Mouse (Mus musculus): ENCODE measurements at regions not wholly inside any gene's neighbourhood (a gene's known extent, or its start where the extent isn't known, plus 50 kb on each side); places are given as distances from the start of the nearest gene placed in this dataset.

GRCm38 (mm10) chr4:9935949-9936348, 938.3 kb upstream of the 2610301B20Rik start:
- no peak overlapping the region for H3K9ac ChIP-seq (replicated peaks; ENCODE audit: low read depth, low read length)
- H3K27me3 ChIP-seq (ENCODE audit: control insufficient read depth, insufficient read depth, low read length), result no peaks in the 10 kb centered on the region
- no peak overlapping the region for H3K4me3 ChIP-seq (ENCODE audit: low read depth, low read length)
- no peak overlapping the region for H3K4me2 ChIP-seq (ENCODE audit: low read depth, low read length)
- no peak for ATAC-seq (ENCODE audit: low read depth)
- no peaks in the 10 kb centered on the region for H3K9me3 ChIP-seq (ENCODE audit: control insufficient read depth, low read length)
- WGBS, result 52% methylated on average over 3 of the region's 3 CpGs
- no peaks in the 10 kb centered on the region for H3K4me1 ChIP-seq (ENCODE audit: control insufficient read depth, insufficient read depth, low read length)
- H3K27ac ChIP-seq (ENCODE audit: low read depth, low read length), result no peak overlapping the region
- no peaks in the 10 kb centered on the region for H3K36me3 ChIP-seq (ENCODE audit: control insufficient read depth, insufficient read depth, low read length)

- Histone ChIP-seq H3K27me3 (ENCODE audit: control insufficient read depth, insufficient read depth, low read length) (no peaks in the 10 kb centered on the region), H3K9ac (replicated peaks; ENCODE audit: low read depth, low read length) (no peak overlapping the region), H3K4me1 (ENCODE audit: control insufficient read depth, insufficient read depth, low read length) (no peaks in the 10 kb centered on the region), H3K4me3 (ENCODE audit: low read depth, low read length) (no peak overlapping the region), H3K9me3 (ENCODE audit: control insufficient read depth, low read length) (no peaks in the 10 kb centered on the region), H3K36me3 (ENCODE audit: control insufficient read depth, insufficient read depth, low read length) (no peaks in the 10 kb centered on the region), H3K27ac (ENCODE audit: low read depth, low read length) (no peak overlapping the region), H3K4me2 (ENCODE audit: low read depth, low read length) (no peak overlapping the region)
- 88% methylated on average over 4 of the region's 4 CpGs for WGBS
- no peak for ATAC-seq (ENCODE audit: low read depth)
These were observed 922.9 kb upstream of the 2610301B20Rik start for GRCm38 (mm10) chr4:9951441-9951840.

GRCm38 (mm10) chr4:9974631-9975030, 899.7 kb upstream of the 2610301B20Rik start:
- no peaks in the 10 kb centered on the region for H3K27me3 ChIP-seq (ENCODE audit: control insufficient read depth, insufficient read depth, low read length)
- no peaks in the 10 kb centered on the region for H3K36me3 ChIP-seq (ENCODE audit: control insufficient read depth, insufficient read depth, low read length)
- H3K4me2 ChIP-seq (ENCODE audit: low read depth, low read length), result no peak overlapping the region
- H3K4me1 ChIP-seq (ENCODE audit: control insufficient read depth, insufficient read depth, low read length), result no peaks in the 10 kb centered on the region
- ATAC-seq (ENCODE audit: low read depth), result no peak
- H3K9me3 ChIP-seq (ENCODE audit: control insufficient read depth, low read length), result no peaks in the 10 kb centered on the region
- H3K4me3 ChIP-seq (ENCODE audit: low read depth, low read length), result no peak overlapping the region
- H3K27ac ChIP-seq (ENCODE audit: low read depth, low read length), result no peak overlapping the region
- H3K9ac ChIP-seq (replicated peaks; ENCODE audit: low read depth, low read length), result no peak overlapping the region

GRCm38 (mm10) chr4:9981354-9982040, 892.8 kb upstream of the 2610301B20Rik start:
- no peak overlapping the region for H3K9ac ChIP-seq (replicated peaks; ENCODE audit: low read depth, low read length)
- 86% methylated on average over 3 of the region's 3 CpGs for WGBS
- no peaks in the 10 kb centered on the region for H3K4me1 ChIP-seq (ENCODE audit: control insufficient read depth, insufficient read depth, low read length)

GRCm38 (mm10) chr4:9982786-9983525, 891.3 kb upstream of the 2610301B20Rik start:
- Histone ChIP-seq H3K36me3 (ENCODE audit: control insufficient read depth, insufficient read depth, low read length) (no peaks in the 10 kb centered on the region), H3K4me3 (ENCODE audit: low read depth, low read length) (no peak overlapping the region), H3K27me3 (ENCODE audit: control insufficient read depth, insufficient read depth, low read length) (no peaks in the 10 kb centered on the region), H3K4me1 (ENCODE audit: control insufficient read depth, insufficient read depth, low read length) (no peaks in the 10 kb centered on the region), H3K27ac (ENCODE audit: low read depth, low read length) (no peak overlapping the region), H3K9me3 (ENCODE audit: control insufficient read depth, low read length) (no peaks in the 10 kb centered on the region), H3K4me2 (ENCODE audit: low read depth, low read length) (no peak overlapping the region), H3K9ac (replicated peaks; ENCODE audit: low read depth, low read length) (no peak overlapping the region)
- 84% methylated on average over 7 of the region's 7 CpGs for WGBS
- ATAC-seq (ENCODE audit: low read depth), result no peak

More at GRCm38 (mm10) chr4:9981354-9982040, 892.8 kb upstream of the 2610301B20Rik start:
- no peak overlapping the region for H3K4me2 ChIP-seq (ENCODE audit: low read depth, low read length)
- H3K4me3 ChIP-seq (ENCODE audit: low read depth, low read length), result no peak overlapping the region
- ATAC-seq (ENCODE audit: low read depth), result no peak
- no peaks in the 10 kb centered on the region for H3K27me3 ChIP-seq (ENCODE audit: control insufficient read depth, insufficient read depth, low read length)
- H3K36me3 ChIP-seq (ENCODE audit: control insufficient read depth, insufficient read depth, low read length), result no peaks in the 10 kb centered on the region
- no peaks in the 10 kb centered on the region for H3K9me3 ChIP-seq (ENCODE audit: control insufficient read depth, low read length)
- H3K27ac ChIP-seq (ENCODE audit: low read depth, low read length), result no peak overlapping the region

GRCm38 (mm10) chr4:9993871-9994270, 880.4 kb upstream of the 2610301B20Rik start:
- 23% methylated on average over 1 of the region's 1 CpGs for WGBS
- no peak overlapping the region for H3K4me3 ChIP-seq (ENCODE audit: low read depth, low read length)
- H3K27ac ChIP-seq (ENCODE audit: low read depth, low read length), result no peak overlapping the region
- no peaks in the 10 kb centered on the region for H3K9me3 ChIP-seq (ENCODE audit: control insufficient read depth, low read length)
- no peak overlapping the region for H3K4me2 ChIP-seq (ENCODE audit: low read depth, low read length)
- no peak for ATAC-seq (ENCODE audit: low read depth)
- H3K27me3 ChIP-seq (ENCODE audit: control insufficient read depth, insufficient read depth, low read length), result no peaks in the 10 kb centered on the region
- no peak overlapping the region for H3K9ac ChIP-seq (replicated peaks; ENCODE audit: low read depth, low read length)
- H3K36me3 ChIP-seq (ENCODE audit: control insufficient read depth, insufficient read depth, low read length), result no peaks in the 10 kb centered on the region
- H3K4me1 ChIP-seq (ENCODE audit: control insufficient read depth, insufficient read depth, low read length), result no peaks in the 10 kb centered on the region

GRCm38 (mm10) chr4:9994466-9994865, 879.8 kb upstream of the 2610301B20Rik start:
- ATAC-seq (ENCODE audit: low read depth), result no peak
- WGBS, result 68% methylated on average over 1 of the region's 1 CpGs
- no peak overlapping the region for H3K4me2 ChIP-seq (ENCODE audit: low read depth, low read length)
- H3K4me1 ChIP-seq (ENCODE audit: control insufficient read depth, insufficient read depth, low read length), result no peaks in the 10 kb centered on the region
- H3K27ac ChIP-seq (ENCODE audit: low read depth, low read length), result no peak overlapping the region
- H3K4me3 ChIP-seq (ENCODE audit: low read depth, low read length), result no peak overlapping the region
- H3K36me3 ChIP-seq (ENCODE audit: control insufficient read depth, insufficient read depth, low read length), result no peaks in the 10 kb centered on the region
- no peak overlapping the region for H3K9ac ChIP-seq (replicated peaks; ENCODE audit: low read depth, low read length)
- H3K27me3 ChIP-seq (ENCODE audit: control insufficient read depth, insufficient read depth, low read length), result no peaks in the 10 kb centered on the region
- H3K9me3 ChIP-seq (ENCODE audit: control insufficient read depth, low read length), result no peaks in the 10 kb centered on the region

GRCm38 (mm10) chr4:10030316-10030715, 844.0 kb upstream of the 2610301B20Rik start:
- ATAC-seq (ENCODE audit: low read depth), result no peak
- Histone ChIP-seq H3K4me2 (ENCODE audit: low read depth, low read length) (no peak overlapping the region), H3K4me1 (ENCODE audit: control insufficient read depth, insufficient read depth, low read length) (no peaks in the 10 kb centered on the region), H3K27me3 (ENCODE audit: control insufficient read depth, insufficient read depth, low read length) (no peaks in the 10 kb centered on the region), H3K9ac (replicated peaks; ENCODE audit: low read depth, low read length) (no peak overlapping the region), H3K4me3 (ENCODE audit: low read depth, low read length) (no peak overlapping the region), H3K27ac (ENCODE audit: low read depth, low read length) (no peak overlapping the region), H3K36me3 (ENCODE audit: control insufficient read depth, insufficient read depth, low read length) (no peaks in the 10 kb centered on the region), H3K9me3 (ENCODE audit: control insufficient read depth, low read length) (no peaks in the 10 kb centered on the region)

GRCm38 (mm10) chr4:10031764-10032163, 842.5 kb upstream of the 2610301B20Rik start:
- 48% methylated on average over 3 of the region's 3 CpGs for WGBS
- no peak overlapping the region for H3K4me3 ChIP-seq (ENCODE audit: low read depth, low read length)
- no peaks in the 10 kb centered on the region for H3K36me3 ChIP-seq (ENCODE audit: control insufficient read depth, insufficient read depth, low read length)
- H3K9me3 ChIP-seq (ENCODE audit: control insufficient read depth, low read length), result no peaks in the 10 kb centered on the region
- H3K4me1 ChIP-seq (ENCODE audit: control insufficient read depth, insufficient read depth, low read length), result no peaks in the 10 kb centered on the region
- H3K9ac ChIP-seq (replicated peaks; ENCODE audit: low read depth, low read length), result no peak overlapping the region
- ATAC-seq (ENCODE audit: low read depth), result no peak
- H3K27me3 ChIP-seq (ENCODE audit: control insufficient read depth, insufficient read depth, low read length), result no peaks in the 10 kb centered on the region
- no peak overlapping the region for H3K4me2 ChIP-seq (ENCODE audit: low read depth, low read length)
- H3K27ac ChIP-seq (ENCODE audit: low read depth, low read length), result no peak overlapping the region
